Mouse (Mus musculus): ENCODE measurements around the gene Ttll1.

Ttll1 gene

DNA sequence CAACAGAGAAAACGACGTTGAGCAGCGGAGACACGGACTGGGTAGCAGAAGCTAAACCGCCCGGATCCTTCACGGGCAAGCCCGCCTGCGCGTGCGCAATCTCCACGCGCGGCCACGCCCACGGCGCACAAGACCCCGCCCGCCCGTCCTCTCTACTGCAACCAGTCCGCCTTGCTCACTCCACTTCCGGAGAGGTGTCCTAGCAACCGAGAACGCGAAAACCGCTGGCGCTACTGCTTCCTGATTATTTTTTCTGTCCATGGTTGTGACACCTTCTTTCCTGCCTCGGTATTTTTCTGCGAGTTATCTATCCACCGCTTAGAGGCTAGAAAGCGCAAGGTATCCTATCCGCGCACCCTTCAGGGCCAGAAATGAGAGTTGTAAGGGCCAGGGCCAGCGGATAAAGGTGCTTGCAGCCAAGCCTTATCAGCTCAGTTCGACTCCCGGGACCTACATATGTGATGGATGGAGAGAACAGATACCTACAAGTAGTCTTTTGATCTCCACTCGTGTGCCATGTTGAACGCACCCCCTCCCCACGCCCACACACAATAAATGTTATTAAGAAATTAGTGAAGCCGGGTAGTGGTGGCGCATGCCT lies at the start of gene Ttll1:
Gene Ttll1 (minus strand): TSS at position 89 of the 601 bp plus-strand sequence.
- DNase-seq (ENCODE audit: low spot score), result peak; percentile 82

- DNase-seq (ENCODE audit: low spot score), result peak; percentile 68
Measured at GRCm38 (mm10) chr15:83555161-83555974, 44.7 kb upstream of the Ttll1 start.

DNA sequence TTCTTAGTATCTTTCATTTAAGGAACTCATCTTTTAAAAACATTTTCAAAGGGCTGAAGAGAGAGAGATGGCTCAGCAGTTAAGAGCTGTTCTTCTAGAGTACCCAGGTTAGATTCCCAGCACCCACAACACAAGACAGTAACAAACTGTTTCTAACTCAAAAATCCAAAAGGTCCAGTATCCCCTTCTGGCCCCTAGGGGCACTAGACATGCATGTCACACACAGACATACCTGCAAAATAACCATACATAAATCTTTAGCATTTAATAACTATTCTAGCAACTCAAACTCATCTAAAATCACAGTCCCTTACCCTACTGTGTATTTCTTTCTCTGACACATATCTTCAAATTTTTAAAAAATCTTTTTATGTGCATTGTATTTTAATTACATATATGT lies 43.1 kb upstream of the Ttll1 start:
- no peak for DNase-seq (ENCODE audit: low spot score)

DNA sequence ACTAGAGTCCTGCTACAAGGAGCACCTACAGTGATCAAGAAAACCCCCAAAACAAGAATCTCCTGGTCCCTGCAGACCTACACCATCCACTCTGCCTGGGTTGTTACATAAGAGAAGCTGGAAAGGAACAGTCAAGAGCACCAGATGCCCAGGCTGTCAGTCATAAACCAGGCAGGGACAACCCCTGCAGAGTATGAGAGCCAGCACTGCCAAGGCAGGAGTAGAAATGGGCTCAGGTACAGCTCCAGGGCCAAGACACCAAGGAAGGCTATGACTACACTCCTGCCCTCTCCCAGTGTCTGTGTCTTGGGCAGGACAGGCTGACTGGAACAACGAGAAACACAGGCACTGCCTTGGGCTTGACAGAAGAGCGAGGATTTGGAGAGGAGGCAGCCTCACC lies 39.4 kb upstream of the Ttll1 start:
- no peak for DNase-seq (ENCODE audit: low spot score)

DNA sequence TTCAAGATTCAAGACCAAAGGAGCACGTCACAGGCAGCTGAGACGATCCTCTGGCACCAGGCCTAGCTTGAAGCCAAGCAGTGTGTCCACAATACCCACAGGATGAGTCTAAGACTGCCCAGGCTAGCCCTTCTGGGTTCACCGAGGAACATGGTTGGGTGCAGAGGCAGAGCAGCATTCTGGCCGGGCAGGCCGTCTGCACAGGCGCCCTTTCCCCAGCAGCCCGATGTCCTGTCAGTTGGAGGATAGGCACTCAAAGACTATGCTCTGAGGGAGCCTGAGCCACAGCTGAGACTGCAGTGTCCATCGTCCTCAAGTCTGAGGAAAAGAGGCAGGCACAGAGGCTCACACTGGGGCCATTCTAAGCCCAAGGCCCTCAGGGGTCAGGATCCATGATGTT lies 36.5 kb upstream of the Ttll1 start:
- no peak for DNase-seq (ENCODE audit: low spot score)

GRCm38 (mm10) chr15:83546029-83546428 lies 35.3 kb upstream of the Ttll1 start:
- DNase-seq (ENCODE audit: low spot score), result no peak

- no peak for DNase-seq (ENCODE audit: low spot score)
Measured at GRCm38 (mm10) chr15:83541647-83542287, 31.1 kb upstream of the Ttll1 start.

DNA sequence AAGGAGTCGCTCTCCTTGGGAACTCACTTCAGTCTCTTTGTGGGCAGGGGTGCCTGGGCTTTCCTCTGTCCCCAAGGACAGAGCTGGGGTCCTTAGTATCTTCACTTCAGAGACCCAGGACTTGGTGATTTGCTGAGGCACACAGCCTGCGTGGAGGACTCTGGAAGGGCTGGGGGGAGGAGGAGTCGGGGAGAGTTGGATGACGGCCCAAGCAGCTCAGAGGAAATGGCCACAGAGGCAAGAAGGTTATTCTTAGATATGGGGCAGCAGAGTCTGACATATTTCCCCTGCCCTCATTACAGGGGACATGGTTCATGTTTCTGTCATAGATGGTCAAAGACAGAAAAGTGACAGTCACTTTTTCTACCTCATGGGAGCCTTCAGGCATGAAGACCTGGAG lies 29.2 kb upstream of the Ttll1 start:
- DNase-seq (ENCODE audit: low spot score), result no peak

- no peak for DNase-seq (ENCODE audit: low spot score)
Measured at GRCm38 (mm10) chr15:83538855-83539254, 28.2 kb upstream of the Ttll1 start.

DNA sequence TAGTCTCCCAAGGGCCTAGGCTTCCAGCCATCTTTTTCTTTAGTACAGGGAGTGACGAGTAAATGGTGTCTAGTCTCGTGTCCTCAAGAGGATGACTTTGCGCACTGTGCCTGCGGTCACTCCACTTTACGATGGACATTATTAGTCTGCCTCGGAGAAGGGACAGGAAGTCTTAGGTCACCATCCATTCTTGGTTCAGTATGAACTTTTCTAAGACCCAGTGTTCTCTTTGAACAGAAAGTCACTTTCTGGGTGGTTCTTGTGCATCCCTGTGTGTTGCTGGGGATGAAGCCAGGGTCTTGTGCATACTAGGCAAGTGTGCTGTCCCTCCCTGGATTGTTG lies 25.2 kb upstream of the Ttll1 start:
- no peak for DNase-seq (ENCODE audit: low spot score)

- DNase-seq (ENCODE audit: low spot score), result no peak
Measured at GRCm38 (mm10) chr15:83534960-83535889, 24.5 kb upstream of the Ttll1 start.

DNA sequence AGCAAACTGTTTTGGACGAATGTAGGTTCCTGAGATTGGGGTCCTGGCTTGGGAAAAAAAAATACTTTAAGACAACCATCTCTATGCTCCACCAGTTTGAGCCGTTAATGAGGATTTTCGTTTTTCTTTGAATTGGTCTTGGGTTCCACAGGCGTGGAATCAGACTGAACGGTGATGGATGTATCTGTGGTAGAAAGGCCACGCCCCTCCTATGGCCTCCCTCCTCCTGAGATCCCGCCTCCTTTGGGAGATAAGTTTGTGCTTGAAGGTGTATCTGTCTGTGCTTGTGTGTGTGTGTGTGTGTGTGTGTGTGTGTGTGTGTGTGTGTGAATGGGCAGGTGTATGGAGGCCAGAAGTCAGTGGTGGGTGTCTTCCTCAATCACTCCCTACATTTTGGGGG lies 21.9 kb upstream of the Ttll1 start:
- no peak for DNase-seq (ENCODE audit: low spot score)

DNA sequence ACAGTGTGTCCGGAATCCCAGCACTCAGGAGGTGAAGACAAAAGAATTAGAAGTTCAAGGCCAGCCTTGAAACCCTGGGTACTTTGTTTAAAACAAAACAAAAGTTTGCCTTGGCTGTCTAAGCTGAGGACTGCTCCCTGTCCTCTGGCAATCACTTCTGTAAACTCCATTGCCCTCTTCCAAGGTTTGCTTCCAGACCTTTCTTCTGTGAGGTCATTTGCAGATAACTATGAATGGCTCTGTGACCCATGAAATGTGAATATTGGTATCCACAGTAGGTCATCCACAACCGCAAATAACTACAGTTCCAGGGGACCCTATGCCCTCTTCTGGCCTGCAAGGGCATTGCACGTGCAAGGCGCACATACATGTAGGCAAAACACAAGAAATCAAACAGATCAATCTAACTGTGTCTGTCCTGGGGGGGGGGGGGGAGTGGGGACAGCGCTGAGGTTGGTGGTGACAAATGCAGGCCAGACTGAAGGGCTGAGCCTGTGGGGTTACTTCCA lies 21.3 kb upstream of the Ttll1 start:
- no peak for DNase-seq (ENCODE audit: low spot score)

DNA sequence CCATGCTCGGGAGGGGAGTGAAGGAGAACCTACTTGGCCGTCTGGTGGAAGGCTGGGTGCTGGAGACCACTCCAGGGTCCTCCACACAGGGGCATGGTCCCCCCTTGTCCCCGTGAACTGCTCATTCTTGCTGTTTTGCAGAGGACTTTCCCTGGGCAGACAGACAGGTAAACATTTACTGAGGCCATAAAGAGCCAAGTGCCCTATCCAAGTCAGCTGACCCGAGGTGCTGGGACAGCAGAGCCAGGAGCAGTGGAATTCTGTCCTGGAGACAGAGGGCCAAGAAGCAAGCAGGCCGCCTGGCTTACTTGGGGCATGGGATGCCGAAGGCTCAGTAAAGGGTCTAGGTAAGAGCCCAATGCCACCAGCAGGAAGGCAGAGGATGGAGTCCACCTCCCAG lies 20.0 kb upstream of the Ttll1 start:
- DNase-seq (ENCODE audit: low spot score), result no peak

DNA sequence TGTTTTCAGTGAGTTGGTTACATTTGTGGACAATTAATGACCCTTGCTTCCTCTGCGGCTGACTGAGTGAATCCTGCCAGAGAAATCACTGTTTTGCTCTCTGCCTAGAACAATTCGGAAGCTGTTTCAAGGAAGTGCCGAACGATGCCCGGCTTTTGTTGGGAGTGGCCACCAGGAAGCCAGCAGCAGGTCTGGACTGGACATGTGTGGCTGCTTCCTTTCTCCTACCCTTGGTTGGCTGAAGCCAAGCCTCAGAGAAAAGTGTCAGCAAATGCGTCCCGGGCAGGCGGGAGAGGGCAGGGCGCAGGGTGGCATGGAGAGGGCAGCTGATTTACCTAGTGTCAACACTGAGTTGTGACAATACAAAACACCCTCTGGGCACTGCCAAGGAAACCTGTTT lies 19.5 kb upstream of the Ttll1 start:
- no peak for DNase-seq (ENCODE audit: low spot score)

DNA sequence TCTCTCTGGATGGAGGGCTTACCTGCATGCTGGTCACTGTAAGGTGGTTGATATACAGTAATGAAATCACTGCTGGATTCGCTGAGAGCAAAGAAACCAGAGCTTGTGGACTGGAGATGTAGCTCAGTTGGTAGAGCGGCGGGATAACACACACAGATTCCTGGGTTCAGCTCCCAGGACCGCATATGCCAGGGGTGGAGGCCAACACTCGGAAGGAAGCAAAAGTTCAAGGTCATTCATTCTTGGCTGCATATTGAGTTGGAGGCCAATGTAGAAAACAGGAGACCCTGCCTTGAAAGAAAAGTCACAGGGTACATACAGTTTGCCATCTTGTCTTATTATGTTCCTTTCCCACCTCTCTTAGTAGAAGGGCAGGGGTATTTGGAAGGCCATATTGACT lies 19.1 kb upstream of the Ttll1 start:
- no peak for DNase-seq (ENCODE audit: low spot score)

DNA sequence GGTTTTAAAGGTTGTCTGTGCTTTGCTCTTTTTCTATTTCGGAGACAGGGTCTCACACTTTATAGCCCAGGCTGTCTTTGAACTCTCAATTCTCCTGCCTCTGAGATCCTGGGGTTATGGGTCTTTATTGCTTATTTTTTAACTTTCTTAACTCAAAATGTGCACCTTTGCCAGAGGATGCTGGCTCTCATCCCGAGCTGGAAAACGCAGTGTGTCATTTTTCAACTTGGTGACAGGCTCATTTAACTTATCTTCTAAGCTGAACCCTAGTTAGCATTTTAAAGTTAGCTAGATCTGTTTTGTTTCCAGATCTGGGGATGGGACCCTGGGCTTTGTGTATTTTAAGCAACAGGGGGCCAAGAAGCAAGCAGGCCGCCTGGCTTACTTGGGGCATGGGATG lies 18.2 kb upstream of the Ttll1 start:
- no peak for DNase-seq (ENCODE audit: low spot score)

DNA sequence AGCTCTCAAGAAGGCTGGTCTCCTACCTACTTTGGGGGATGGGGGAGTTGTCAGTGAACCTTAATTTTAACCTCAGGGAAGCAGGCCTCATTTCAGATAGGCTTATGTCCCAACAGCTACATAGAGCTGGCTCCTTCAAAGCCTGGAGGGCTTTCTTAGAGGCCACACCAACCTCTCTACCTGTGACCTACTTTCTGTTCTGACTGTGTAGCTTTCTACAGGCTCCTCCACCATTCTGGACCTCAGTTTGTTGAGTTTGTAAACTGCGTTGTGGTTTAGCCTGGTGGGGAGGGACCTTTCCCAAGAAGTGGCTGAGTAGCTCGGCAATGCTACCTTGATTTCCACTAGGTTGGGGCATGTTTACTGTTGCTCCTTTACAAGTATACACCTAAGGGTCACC lies 17.1 kb upstream of the Ttll1 start:
- DNase-seq (ENCODE audit: low spot score), result no peak

- DNase-seq (ENCODE audit: low spot score), result no peak
Measured at GRCm38 (mm10) chr15:83527092-83527437, 16.4 kb upstream of the Ttll1 start.

- DNase-seq (ENCODE audit: low spot score), result no peak
Measured at GRCm38 (mm10) chr15:83526424-83527091, 15.9 kb upstream of the Ttll1 start, which contains the start of gene Bik. Gene Bik, plus strand, starts transcription at chr15:83526862.

- DNase-seq (ENCODE audit: low spot score), result no peak
Measured at GRCm38 (mm10) chr15:83524333-83524729, 13.6 kb upstream of the Ttll1 start.
